Mouse (Mus musculus): ENCODE data around the gene Pgap3. TPM values are rescaled to one million over a fixed set of nuclear protein-coding genes. Genes with fewer than 3 reads are reported as not detected.

Gene Pgap3
- total RNA-seq, 2 experiments from 2014 or later = 5.3 to 6.2 TPM

DNA sequence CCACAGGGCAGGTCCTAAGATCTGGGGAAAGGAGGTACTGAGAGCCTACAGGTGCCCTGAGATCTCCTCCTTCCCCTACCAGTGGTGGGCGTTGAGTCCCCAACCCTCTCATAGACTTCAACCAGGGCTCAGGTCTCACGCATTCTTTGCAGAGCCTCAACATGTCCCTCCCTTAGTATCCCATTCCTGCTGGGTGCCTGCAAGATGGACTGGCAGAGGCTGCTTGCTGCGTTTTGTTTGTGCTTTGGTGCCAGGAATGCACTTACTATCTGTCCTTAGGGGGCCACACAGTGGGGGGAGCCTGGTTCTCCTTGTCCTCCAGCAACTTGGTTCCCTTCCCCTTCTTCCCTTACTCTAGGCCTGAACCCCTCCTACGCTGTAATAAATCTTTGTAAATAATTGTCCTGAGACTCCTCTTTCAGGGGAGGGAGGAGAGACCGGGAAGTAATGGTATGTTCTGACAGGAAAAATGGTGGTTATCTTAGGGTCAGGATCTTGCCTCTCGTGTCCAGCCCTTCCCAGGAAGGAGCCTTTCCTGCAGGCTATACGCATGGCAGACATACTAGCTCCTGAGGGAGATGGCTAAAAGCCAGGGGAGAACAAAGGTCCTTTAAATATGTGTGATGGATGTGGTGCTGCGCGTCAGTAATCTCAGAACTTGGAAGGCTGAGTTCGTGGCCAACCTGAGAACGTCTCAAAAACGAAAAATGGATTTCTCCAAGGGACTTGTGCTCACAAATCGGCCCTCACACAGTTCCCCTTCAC is 42.7 kb downstream of the Pgap3 start:
- DNase-seq (ENCODE audit: low spot score in 2 of 2) = no peak

GRCm38 (mm10) chr11:98356625-98357394 is 43.5 kb downstream of the Pgap3 start:
- DNase-seq (ENCODE audit: low spot score in 2 of 2) = no peak

GRCm38 (mm10) chr11:98355732-98356299 is 44.5 kb downstream of the Pgap3 start:
- peak in 1 of 2 experiments; percentile 38 for DNase-seq (ENCODE audit: low spot score in 2 of 2)

DNA sequence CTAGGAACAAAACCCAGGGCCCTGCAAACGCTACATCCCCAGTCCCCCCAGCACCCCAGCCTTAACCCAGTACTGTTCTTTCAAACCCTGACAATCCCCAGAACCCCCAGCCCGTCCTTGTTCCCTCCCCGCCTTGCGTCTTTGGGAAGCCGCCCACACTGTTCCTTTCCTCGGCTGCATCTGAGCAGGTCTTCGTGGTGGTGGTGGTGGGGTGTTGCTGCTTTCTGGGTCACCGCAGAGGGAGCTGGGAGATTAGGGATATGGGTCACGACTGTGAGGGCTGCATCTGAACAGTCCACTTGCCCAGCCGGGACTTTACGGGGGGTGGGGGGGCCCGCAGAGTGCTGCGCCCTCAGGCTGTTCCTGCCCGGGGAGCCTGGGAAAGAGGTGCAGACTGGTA is 45.8 kb downstream of the Pgap3 start:
- DNase-seq (ENCODE audit: low spot score in 2 of 2) = no peak

DNA sequence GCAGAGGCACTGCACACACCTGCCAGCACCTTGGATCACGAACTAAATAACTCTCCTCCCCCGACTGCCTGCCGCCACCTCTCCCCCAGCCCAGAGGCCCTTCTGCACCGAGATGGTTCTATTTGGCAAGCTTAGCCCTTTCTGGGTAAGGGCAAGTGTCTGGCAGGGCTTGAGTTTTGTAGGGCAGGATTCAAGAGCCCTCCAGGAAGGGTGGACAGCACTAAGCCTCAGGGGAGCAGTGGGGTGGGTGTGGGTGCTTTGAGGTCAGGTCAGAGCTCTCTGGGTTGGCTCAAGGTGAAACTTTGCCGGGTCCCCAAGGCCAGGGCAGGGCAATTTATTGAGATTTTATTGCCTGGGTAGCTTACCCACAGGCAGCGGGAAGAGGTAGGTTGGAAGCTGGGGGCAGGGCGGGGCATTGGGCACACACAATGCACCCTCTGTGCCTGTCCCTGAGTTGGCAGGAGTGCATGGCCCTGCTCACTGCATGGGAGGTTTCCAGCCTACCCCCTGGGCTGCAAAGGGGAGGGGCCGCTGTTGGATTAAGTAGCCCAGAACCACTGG is 46.6 kb downstream of the Pgap3 start:
- DNase-seq (ENCODE audit: low spot score in 2 of 2) = no peak

DNA sequence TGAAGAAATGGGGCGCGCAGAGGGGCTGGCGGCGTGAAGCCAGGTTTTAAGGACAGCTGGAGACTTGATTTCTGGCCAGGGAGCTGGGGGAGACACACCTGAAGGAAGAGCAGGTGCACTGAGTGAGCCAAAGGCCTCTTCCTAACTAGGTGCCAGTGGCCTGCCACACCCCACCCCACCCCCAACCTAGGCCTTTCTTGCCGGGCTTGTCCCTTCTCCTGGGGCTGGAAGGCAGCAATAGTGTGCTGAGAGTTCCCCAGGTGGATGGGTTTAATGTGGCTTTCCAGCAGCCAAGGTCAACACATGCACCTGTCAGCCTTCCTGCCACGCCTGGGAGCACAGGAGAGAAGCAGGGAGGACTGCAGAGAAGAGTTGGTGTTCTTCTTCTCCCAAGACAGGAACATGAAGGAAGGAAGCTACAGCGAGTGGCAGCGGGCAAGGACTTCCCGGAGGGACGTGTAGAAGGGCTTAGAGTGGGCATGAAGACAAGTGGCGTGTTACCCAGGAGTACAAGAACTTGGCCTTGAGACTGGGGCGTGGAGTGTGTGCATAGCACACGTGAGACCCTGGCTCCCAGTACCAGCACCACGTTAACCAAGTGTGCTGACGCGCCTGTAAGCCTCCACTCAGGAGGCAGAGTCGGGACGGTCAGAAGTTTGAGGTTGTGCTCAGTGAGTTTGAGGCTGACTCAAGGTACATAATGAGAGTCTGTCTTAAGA is 47.9 kb downstream of the Pgap3 start:
- no peak for DNase-seq (ENCODE audit: low spot score in 2 of 2)

- no peak for DNase-seq (ENCODE audit: low spot score in 2 of 2)
Measured at GRCm38 (mm10) chr11:98349308-98349707, 51.0 kb downstream of the Pgap3 start.

- peak in 1 of 2 experiments; percentile 34 for DNase-seq (ENCODE audit: low spot score in 2 of 2)
Measured at GRCm38 (mm10) chr11:98348083-98348961, 52.0 kb downstream of the Pgap3 start, which contains the start of gene Ppp1r1b. TSS of gene Ppp1r1b (plus strand) at chr11:98348404.

DNA sequence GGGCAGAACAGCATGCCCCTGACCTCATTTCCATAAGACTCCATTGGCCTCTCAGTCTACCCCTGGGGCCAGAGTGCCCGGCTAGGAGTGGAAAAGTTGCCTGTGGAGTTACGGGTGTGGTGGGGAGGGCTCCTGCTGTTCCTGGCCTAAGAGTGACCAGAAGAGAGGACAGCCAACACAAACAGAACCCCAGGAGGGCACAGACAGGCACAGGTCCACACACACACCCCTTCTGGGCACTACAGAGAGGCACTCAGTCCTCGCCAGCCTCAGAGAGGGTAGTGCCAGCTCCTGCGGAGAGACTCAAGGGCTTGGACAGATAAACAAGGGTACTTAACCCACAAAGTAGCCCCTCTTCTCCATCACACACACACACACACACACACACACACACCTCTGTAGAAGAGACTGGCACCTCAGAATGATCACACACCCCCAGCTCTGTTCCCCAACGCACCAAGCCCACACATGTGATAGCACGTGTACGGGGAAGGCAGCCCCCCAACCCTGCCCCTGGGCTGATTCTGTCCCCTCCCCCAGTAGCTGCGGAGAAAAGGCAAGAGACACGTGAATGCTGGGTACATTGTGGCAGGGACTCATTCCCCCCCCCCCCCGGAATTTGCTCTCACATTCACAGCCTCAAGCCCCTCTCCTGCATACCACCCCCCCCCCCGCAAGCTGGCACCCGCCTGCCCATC is 52.8 kb downstream of the Pgap3 start:
- no peak for DNase-seq (ENCODE audit: low spot score in 2 of 2)

DNA sequence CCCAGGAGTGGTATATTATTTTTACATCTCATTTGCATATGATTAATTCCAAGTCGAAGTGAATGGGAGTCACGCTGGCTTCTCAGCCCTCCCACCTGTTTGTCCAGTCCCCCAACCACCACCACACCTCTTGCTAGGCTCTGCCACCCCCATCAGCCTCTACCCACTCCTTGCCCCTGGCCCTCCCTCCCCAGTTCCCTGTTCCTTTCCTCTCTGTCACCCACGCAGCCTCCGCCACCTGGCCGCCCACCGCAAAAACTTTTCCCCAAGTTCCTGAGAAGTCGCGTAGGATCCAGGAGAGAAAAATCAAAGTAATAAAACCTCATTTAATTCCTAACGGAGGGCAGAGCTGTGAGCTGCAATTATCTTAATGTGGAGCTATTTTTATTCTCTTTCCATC is 54.1 kb downstream of the Pgap3 start:
- DNase-seq (ENCODE audit: low spot score in 2 of 2) = no peak

GRCm38 (mm10) chr11:98345253-98345652 is 55.0 kb downstream of the Pgap3 start:
- peak; percentile 84 to 87 for DNase-seq (ENCODE audit: low spot score in 2 of 2)

DNA sequence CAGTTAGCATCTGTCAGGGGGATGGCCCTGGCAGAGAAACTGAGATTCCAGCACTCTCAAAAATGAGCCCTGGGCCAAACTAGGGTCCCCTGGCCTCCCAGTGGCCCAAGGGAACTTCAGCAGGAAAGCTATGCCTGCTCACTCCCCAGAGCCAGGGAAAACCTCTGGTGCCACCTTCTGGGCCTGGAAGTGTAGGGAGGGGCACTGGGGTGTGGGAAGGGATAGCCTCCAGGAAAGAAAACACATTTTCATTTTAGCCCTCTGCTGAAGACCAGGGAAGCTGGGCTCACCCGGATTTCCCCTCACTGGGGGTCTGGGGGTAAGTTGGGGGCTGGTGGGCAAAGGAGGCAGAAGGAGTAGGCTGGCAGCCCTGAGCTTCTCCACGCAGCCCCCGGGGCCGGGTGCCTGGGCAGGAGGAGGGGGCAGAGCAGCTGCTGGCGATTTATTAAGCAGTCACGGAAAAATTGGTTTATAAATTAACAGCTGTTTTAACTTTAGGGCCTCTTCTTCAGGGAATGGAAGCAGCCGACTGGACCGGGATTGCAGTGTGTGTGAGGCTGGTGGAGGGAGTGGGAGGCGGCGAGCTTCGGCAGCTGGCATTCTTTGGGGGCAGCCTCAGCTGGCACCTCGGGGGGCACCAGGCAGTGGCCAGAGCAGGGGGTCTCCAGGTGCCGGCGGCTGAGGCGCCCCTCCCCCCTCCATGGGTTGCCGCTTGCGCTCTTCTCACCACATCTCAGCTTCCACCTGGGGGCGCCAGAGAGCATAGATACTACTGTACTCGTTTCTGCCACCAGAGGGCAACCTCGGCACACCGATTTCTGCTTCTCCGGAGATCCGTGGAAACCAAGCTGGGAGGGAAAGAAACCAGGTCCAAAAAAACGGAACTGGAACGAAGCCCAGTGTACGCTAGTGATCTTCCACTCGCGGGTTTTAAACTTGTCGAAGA is 58.0 kb downstream of the Pgap3 start:
- peak; percentile 96 to 98 for DNase-seq (ENCODE audit: low spot score in 2 of 2)

- no peak for DNase-seq (ENCODE audit: low spot score in 2 of 2)
Measured at GRCm38 (mm10) chr11:98341174-98341573, 59.1 kb downstream of the Pgap3 start.

- no peak for DNase-seq (ENCODE audit: low spot score in 2 of 2)
Measured at GRCm38 (mm10) chr11:98340597-98340996, 59.7 kb downstream of the Pgap3 start.

DNA sequence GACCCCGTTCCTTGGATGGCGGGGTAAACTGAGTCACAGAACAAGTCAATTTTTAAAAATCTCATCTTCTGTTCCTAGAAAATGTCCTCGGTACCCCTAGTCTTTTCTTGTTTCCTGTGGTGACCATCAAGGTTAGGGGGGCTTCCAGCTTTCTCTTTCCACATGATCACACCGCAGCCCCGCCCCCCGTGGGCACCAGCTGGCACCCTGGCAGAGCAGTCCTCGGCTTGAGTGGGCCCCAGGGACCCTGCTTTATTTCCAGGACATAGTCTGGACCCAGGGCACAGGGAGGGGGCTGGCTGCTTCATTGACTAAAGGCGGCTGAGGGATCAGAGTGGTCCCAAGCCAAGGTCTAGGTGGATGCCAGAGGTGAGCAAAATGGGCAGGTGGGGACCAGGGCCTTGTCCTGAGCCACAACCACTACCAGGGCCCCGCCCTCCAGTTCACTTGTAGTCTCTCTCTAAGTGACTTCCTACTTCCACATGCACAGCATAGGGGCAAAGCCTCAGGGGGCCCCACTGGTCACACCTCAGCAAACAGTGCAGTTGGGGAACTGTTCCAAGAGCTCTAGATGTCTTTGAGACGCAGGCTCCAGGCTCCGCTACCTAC is 60.5 kb downstream of the Pgap3 start:
- DNase-seq (ENCODE audit: low spot score in 2 of 2) = no peak

DNA sequence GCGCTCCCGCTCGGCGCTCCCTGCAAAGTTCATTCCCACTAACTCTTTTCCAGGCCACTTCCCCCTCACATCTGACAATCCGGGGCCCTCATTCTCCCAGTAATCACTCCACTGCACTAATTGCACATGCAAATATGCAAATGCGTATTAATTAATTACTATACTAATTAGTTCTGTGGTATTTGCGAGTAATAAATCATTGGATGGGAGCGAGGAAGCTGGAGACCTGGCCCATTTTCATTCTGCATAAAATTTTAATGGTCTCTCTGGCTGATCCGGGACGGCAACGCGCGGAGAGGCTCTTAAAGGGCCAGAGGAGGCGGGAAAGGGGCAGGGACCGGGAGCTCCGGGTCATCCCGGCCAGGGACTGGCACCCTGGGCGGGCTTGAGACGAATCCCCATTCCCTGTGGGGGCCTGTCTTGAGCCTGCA is 61.2 kb downstream of the Pgap3 start:
- peak in 1 of 2 experiments; percentile 18 for DNase-seq (ENCODE audit: low spot score in 2 of 2)
